Mouse (Mus musculus) layer of hippocampus, postnatal 36 days (tissue): ENCODE results near the gene Coro2a. TPM values are rescaled to one million over a fixed set of nuclear protein-coding genes. Genes with fewer than 3 reads are reported as not detected.
"Not testable (repeated sequence)": the region's sequence is repeated elsewhere in the genome, so short reads cannot be mapped to it uniquely, and the experiment has no call there.

Source experiments
- DNase-seq, 2 experiments: peaks; one replicate each; pipeline ENCODE4 v3.0.0; 2022
- total RNA-seq, 2 experiments: library from RNA; stranded (reverse); gene quantifications; 2 replicates each; pipeline ENCODE4 v1.2.3; 2021

The Coro2a gene
- total RNA-seq, 2 experiments from 2014 or later = 16.0 to 17.0 TPM

- not testable (repeated sequence) for DNase-seq
These were observed 20.0 kb downstream of the Coro2a start for GRCm38 (mm10) chr4:46582024-46582423.

- not testable (repeated sequence) for DNase-seq
These were observed 20.4 kb downstream of the Coro2a start for GRCm38 (mm10) chr4:46581577-46581976.

GRCm38 (mm10) chr4:46580799-46581243, 21.2 kb downstream of the Coro2a start:
- DNase-seq = not testable (repeated sequence)

- not testable (repeated sequence) for DNase-seq
These were observed 23.1 kb downstream of the Coro2a start for GRCm38 (mm10) chr4:46578796-46579346.

GRCm38 (mm10) chr4:46578228-46578627, 23.8 kb downstream of the Coro2a start:
- no peak for DNase-seq

GRCm38 (mm10) chr4:46575509-46576284, 26.3 kb downstream of the Coro2a start:
- DNase-seq = not testable (repeated sequence)

- DNase-seq = no peak
These were observed 27.2 kb downstream of the Coro2a start for GRCm38 (mm10) chr4:46574841-46575240.

GRCm38 (mm10) chr4:46574024-46574753, 27.8 kb downstream of the Coro2a start:
- DNase-seq = no peak

- DNase-seq = no peak
These were observed 29.4 kb downstream of the Coro2a start for GRCm38 (mm10) chr4:46572616-46573015.

GRCm38 (mm10) chr4:46571744-46572143, 30.3 kb downstream of the Coro2a start:
- DNase-seq = no peak

GRCm38 (mm10) chr4:46569671-46570070, 32.3 kb downstream of the Coro2a start:
- DNase-seq = peak; percentile 49 to 57

GRCm38 (mm10) chr4:46568169-46568568, 33.8 kb downstream of the Coro2a start:
- no peak for DNase-seq

- DNase-seq = no peak
These were observed 34.9 kb downstream of the Coro2a start for GRCm38 (mm10) chr4:46566931-46567671.

GRCm38 (mm10) chr4:46565393-46565955, 36.5 kb downstream of the Coro2a start:
- DNase-seq = no peak

- DNase-seq = no peak
These were observed 37.8 kb downstream of the Coro2a start for GRCm38 (mm10) chr4:46564247-46564646.

- no peak for DNase-seq
These were observed 38.2 kb downstream of the Coro2a start for GRCm38 (mm10) chr4:46563847-46564246.

GRCm38 (mm10) chr4:46562841-46563240, 39.2 kb downstream of the Coro2a start:
- no peak for DNase-seq

GRCm38 (mm10) chr4:46562037-46562436, 40.0 kb downstream of the Coro2a start:
- no peak for DNase-seq

- no peak for DNase-seq
These were observed 41.8 kb downstream of the Coro2a start for GRCm38 (mm10) chr4:46560069-46560705.

GRCm38 (mm10) chr4:46558672-46559667, 43.0 kb downstream of the Coro2a start:
- no peak for DNase-seq
